Mouse (Mus musculus): ENCODE measurements around the gene Rgs14. TPM values are rescaled to one million over a fixed set of nuclear protein-coding genes. Genes with fewer than 3 reads are reported as not detected.

Gene Rgs14
- polyA plus RNA-seq (2015; fragmentation: Nextera tagmentation; extraction: Ambion mirVana), result 7.7 and 10.3 TPM in 2 replicates

DNA sequence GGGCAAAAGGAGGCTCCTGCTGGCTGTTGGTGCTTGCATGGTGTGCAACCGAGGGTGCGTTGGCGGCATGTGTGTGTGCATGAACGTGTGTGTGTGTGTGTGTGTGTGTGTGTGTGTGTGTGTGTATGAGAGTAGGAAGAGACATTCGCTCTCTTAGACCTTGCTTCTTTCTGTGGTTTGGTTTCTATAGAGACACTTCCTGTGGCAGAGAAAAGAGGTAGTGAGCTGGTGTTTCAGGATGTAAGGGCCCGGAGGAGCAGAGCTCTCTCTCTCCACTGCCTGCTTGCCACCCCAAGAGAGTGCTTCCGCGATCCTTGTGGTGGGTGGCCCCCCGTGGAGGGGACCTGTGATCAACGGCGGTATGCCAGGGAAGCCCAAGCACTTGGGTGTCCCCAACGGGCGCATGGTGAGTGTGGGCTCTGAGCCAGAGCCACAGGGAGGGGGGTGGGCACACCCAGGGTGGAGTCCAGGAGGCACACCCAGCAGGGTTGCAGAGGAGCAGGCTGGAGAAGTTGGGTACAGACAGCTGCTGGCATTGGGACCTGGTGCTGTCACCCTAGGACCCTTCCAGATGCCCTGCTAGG, at the start of gene Rgs14:
TSS of gene Rgs14 (plus strand) at position 202 of the 584 bp plus-strand sequence.

DNA sequence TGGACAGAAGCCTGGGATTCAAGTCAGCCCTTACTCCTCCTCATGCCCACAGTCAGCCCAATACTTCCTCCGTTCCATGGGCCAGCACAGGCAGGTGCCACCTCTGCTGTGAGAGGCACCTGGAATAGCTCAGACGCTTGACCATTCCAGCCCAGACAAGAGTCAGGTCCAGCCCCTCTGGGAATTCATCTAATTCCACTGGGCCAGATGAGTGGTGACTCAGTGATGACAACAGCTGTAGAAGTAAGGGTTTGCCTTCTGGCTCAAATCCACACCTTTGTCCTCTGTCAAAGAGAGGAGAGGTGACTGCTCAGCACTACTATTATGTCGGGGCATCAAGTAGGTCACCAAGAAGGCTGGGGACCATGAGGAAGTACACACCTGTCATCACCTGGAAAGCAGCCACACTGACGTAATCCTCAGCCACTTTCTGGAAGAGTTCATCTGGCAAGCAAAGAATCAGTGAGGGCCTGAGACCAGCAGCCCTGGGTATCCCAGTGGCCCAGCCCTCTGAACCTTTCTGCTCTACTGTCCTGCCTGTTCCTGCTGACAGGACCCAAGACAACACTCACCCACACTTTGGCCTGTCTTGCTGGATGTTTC, 49.5 kb upstream of the Rgs14 start, which contains the start of gene Prelid1:
TSS of gene Prelid1 (plus strand) at position 570 of the 603 bp plus-strand sequence.

DNA sequence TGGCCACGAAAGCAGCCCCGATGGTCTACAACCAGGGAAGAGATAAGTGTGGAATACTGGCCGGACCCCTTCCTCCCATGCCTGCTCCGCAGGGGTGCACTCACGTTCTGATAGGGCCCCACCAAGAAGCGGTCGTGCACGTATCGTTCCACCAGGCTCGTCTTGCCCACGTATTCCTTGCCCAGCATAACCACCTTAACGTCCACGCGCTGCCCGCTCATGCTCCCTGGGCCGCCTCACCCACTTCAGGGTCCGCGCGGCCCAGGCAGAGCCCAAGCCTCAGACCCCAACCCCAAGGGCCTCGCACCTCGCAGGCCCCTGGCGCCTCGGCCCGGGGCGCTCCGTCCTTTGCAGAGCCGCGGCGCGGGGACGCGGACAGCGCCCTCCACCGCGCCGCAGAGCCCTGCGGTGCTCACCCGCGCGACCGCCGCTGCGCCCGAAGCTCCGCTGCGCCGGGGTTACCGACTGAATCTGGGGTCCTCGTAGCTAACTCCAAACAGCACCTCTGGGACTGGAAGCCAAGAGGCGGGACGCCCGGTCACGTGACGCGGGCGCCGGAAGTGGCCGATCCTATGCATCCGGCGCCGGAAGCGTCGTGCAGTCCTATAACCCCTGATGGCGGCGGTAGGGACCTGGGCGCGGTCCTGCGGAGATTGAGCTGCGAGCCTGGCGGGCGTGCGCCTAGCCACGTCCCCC, 48.0 kb upstream of the Rgs14 start, which contains the start of gene Rab24:
TSS of gene Rab24 (minus strand) at position 513 of the 696 bp plus-strand sequence.

DNA sequence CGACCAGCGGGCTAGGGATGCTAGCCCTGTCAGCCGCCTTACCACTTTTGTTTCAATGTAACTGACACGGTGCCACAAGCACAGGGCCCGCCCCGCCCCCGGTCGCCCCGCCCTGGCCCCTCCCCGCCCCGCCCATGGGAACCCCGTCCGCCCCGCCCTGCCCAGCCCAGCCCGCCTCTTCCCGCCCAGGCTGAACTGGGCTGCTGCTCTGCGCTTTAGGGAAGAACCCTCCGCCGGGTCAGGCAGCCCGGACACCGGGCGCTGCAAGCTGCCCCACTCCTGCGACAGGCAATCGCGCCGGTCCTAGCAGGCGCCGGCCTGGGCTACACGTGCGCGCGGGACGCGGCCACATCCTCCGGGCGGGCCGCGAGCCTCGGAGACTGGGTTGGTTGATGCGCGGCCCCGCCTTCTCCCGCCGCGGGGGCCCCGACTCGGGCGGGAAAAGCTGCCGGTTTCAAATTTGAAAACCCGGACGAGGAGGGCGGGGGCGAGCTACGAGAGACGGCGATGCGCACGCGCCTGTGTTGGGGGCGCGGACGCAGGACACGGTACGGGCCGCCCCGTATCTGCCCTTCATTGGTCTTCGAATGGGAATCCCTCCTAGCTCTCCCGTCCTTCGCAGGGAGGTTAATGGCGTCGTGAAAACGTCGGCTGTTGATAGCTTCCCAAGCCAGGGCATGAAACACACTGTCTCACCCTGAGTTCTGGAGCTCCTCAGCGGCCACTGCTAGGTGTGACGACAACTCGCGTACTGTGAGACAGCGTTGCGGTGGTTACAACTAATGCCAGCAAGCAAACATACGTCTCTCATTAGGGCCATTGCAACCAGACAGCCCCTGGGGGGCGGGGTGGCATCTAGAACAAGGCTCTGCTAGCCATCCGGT, 39.6 kb upstream of the Rgs14 start, which contains the start of gene Mxd3:
TSS of gene Mxd3 (minus strand) at position 141 of the 884 bp plus-strand sequence.

DNA sequence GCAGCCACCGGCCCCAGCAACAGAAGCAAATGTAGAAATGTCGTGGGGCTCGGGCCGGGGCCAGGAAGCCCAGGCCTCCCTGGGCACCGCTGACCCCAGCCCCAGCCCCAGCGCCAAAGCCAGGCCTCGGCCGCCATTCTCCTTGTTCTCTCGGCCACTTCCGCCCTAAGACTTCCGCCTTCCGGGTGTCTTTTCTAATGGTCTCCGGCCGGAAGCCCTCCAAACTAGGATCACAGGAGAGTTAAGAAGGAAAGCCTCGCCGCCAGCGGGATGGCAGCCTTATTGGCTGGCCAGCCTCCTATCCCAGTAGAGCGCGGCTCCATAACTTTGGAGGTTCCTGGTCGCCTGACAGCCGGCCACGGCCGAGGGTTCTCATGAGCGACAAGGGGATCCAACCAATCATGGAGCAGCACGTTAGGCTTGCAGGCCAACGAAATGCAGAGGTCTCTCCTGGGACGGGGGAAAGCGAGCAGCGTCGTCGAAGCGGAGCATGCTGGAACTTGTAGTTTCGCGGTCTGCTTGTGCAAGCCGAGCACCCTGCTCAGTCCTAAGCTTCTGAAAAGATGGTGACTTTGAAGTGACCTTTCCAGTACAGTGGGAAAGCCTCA, 7.0 kb upstream of the Rgs14 start, which contains the start of gene Lman2:
TSS of gene Lman2 (minus strand) at position 331 of the 608 bp plus-strand sequence.

DNA sequence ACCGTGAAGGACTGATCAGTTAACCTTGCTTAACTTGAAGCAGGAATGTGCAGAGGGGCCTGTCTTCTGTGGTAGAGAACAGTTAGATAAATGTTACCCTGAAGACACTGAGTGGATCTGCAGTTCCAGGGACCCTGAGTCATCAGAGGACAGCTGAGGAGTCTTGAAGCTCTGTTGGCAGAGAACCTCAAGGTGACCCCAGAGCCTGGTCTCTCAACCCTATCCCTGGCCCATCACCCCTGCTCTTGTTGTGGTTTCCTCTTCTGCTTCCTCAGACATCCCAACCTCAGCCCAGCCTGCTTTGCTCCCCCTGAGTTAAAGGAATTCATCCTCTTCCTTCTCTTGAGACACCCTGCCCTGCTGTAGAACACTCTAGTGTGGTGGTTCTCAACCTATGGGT, 28.6 kb downstream of the Rgs14 start, which contains the start of gene Slc34a1:
TSS of gene Slc34a1 (plus strand) at position 100 of the 400 bp plus-strand sequence.

DNA sequence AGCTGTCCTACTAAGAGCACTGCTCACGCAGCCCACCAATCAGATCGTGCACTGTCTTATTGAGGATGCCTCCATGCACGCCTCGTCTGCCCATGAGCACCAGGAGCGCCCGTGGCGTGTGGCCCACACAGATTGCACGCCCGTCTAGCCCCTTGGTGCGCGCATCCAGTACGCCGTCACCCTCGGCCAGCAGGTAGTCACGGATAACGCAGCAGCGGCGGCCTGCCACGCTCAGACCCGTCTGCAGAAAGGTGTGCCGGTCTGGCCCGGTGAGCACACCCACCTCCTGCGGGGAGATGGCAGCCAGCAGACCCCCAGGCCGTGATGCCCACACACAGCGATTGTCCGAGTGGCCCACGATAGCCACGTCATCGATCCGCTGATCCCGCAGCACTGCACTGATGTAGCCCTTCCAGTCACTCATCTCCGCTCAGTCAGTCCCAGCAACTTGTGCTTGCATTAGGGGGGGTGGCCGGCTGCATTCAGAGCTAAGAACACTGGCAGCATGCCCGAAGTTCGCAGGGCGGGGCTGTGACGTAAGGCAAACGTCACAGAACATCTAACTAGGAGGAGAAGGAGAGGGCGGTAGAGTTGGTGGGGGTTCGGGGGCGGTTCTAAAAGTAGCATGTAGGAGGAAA, 45.3 kb downstream of the Rgs14 start, which contains the start of gene Pfn3:
TSS of gene Pfn3 (minus strand) at position 490 of the 638 bp plus-strand sequence.

DNA sequence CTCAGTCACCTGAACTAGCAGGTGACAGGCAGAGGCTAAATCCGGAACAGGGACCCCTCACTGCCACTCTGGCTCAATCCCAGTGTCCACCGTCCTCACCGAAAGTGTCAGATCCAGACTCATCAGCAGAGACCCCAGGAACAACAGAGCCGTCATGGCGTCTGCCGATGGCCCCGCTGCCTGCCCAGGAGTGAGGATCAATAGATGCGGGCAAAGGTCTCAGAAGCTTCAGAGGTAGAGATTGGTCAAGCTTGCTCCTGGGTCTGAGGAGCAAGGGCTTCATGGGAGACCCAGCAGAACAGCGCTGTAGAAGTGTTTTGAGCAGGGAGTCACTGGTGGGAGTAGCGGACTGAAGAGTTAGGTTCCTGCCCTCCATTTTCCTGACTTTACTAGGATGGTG, 57.1 kb downstream of the Rgs14 start, which contains the start of gene F12:
TSS of gene F12 (minus strand) at position 181 of the 400 bp plus-strand sequence.

Other genes starting within 250 kb of the Rgs14 start
- gene Gm17617, start 236.2 kb upstream of the Rgs14 start, polyA plus RNA-seq (2015; fragmentation: Nextera tagmentation; extraction: Ambion mirVana), result not detected in 2 replicates
- gene Fgfr4, start 217.1 kb upstream of the Rgs14 start, polyA plus RNA-seq (2015; fragmentation: Nextera tagmentation; extraction: Ambion mirVana), result 2.5 and 4.5 TPM in 2 replicates
- gene Nsd1, start 159.9 kb upstream of the Rgs14 start, polyA plus RNA-seq (2015; fragmentation: Nextera tagmentation; extraction: Ambion mirVana), result 33.2 and 37.8 TPM in 2 replicates
- gene Prelid1, start 49.2 kb upstream of the Rgs14 start, polyA plus RNA-seq (2015; fragmentation: Nextera tagmentation; extraction: Ambion mirVana), result 187 and 204 TPM in 2 replicates
- gene Rab24, start 47.8 kb upstream of the Rgs14 start, polyA plus RNA-seq (2015; fragmentation: Nextera tagmentation; extraction: Ambion mirVana), result 63.1 and 67.9 TPM in 2 replicates
- gene Mxd3, start 39.9 kb upstream of the Rgs14 start, polyA plus RNA-seq (2015; fragmentation: Nextera tagmentation; extraction: Ambion mirVana), result 36.7 and 38.4 TPM in 2 replicates
- gene Lman2, start 6.9 kb upstream of the Rgs14 start, polyA plus RNA-seq (2015; fragmentation: Nextera tagmentation; extraction: Ambion mirVana), result 62.5 and 62.6 TPM in 2 replicates
- gene Slc34a1, start 28.5 kb downstream of the Rgs14 start, polyA plus RNA-seq (2015; fragmentation: Nextera tagmentation; extraction: Ambion mirVana), result not detected in 2 replicates
- gene Pfn3, start 45.5 kb downstream of the Rgs14 start, polyA plus RNA-seq (2015; fragmentation: Nextera tagmentation; extraction: Ambion mirVana), result not detected in 2 replicates
- 0.15 and 0.16 TPM in 2 replicates for gene F12, start 57.1 kb downstream of the Rgs14 start, polyA plus RNA-seq (2015; fragmentation: Nextera tagmentation; extraction: Ambion mirVana)
- gene Grk6, start 75.3 kb downstream of the Rgs14 start, polyA plus RNA-seq (2015; fragmentation: Nextera tagmentation; extraction: Ambion mirVana), result 32.7 and 40.8 TPM in 2 replicates
- 0.14 and 0.28 TPM in 2 replicates for gene Prr7, start 94.5 kb downstream of the Rgs14 start, polyA plus RNA-seq (2015; fragmentation: Nextera tagmentation; extraction: Ambion mirVana)
- gene Dbn1, start 118.4 kb downstream of the Rgs14 start, polyA plus RNA-seq (2015; fragmentation: Nextera tagmentation; extraction: Ambion mirVana), result 16.3 and 20.8 TPM in 2 replicates
- gene Pdlim7, start 143.9 kb downstream of the Rgs14 start, polyA plus RNA-seq (2015; fragmentation: Nextera tagmentation; extraction: Ambion mirVana), result 37.8 and 45.4 TPM in 2 replicates
- gene Dok3, start 159.6 kb downstream of the Rgs14 start, polyA plus RNA-seq (2015; fragmentation: Nextera tagmentation; extraction: Ambion mirVana), result 36.9 and 49.7 TPM in 2 replicates
- gene Ddx41, start 166.9 kb downstream of the Rgs14 start, polyA plus RNA-seq (2015; fragmentation: Nextera tagmentation; extraction: Ambion mirVana), result 29.2 and 35.3 TPM in 2 replicates
- 15.4 and 18.8 TPM in 2 replicates for gene Fam193b, start 201.4 kb downstream of the Rgs14 start, polyA plus RNA-seq (2015; fragmentation: Nextera tagmentation; extraction: Ambion mirVana)
- gene Tmed9, start 204.0 kb downstream of the Rgs14 start, polyA plus RNA-seq (2015; fragmentation: Nextera tagmentation; extraction: Ambion mirVana), result 68.1 and 69.0 TPM in 2 replicates
- 7.9 and 9.8 TPM in 2 replicates for gene B4galt7, start 230.2 kb downstream of the Rgs14 start, polyA plus RNA-seq (2015; fragmentation: Nextera tagmentation; extraction: Ambion mirVana)

All from spleen, postnatal 0 days (tissue).